Mouse (Mus musculus) embryonic facial prominence, embryonic 10.5 days (tissue): ENCODE measurements around the gene Wdr81. TPM values are rescaled to one million over a fixed set of nuclear protein-coding genes. Genes with fewer than 3 reads are reported as not detected.
A peak's percentile ranks its signal among the peaks of the same experiment; 100 is the strongest.

ENCODE experiments used
- DNase-seq: peaks from one replicate; pipeline ENCODE4 v3.0.0-alpha.2; 2017; ENCODE audit warnings: low spot score
- H3K27ac ChIP-seq: fragments of 300-500 bp; sonication (generic); replicated peaks from 2 replicates; pipeline ENCODE4 v1.5.1; 2016; ENCODE audit warnings: mild to moderate bottlenecking
- H3K27me3 ChIP-seq: fragments of 300-500 bp; sonication (generic); replicated peaks from 2 replicates; pipeline ENCODE4 v1.6.1; 2016; ENCODE audit warnings: low read depth, mild to moderate bottlenecking; ENCODE audit not compliant: poor library complexity, severe bottlenecking
- H3K36me3 ChIP-seq: fragments of 300-500 bp; sonication (generic); replicated peaks from 2 replicates; pipeline ENCODE4 v1.6.1; 2016; ENCODE audit warnings: mild to moderate bottlenecking, moderate library complexity
- H3K4me1 ChIP-seq: fragments of 300-500 bp; sonication (generic); 2 replicates; pipeline ENCODE4 v1.6.1; 2016
- H3K4me3 ChIP-seq: fragments of 300-500 bp; sonication (generic); 2 replicates; pipeline ENCODE4 v1.5.1; 2016; ENCODE audit warnings: mild to moderate bottlenecking, moderate library complexity
- H3K9me3 ChIP-seq: fragments of 300-500 bp; sonication (generic); 2 replicates; pipeline ENCODE4 v1.6.1; 2016; ENCODE audit warnings: mild to moderate bottlenecking
- WGBS: fragments of 180-500 bp; shearing (Covaris S2); methylation state at CpG from one replicate; pipeline ENCODE4 v1.1.7; 2016; 5-methylcytosine and 5-hydroxymethylcytosine counted together
- polyA plus RNA-seq: library from polyadenylated mRNA; unstranded; fragments of >200 nt; fragmentation: Nextera tagmentation; extraction: Ambion mirVana; gene quantifications from 2 replicates; pipeline ENCODE4 v1.2.1, GENCODE M21; 2016

Gene Wdr81
- polyA plus RNA-seq, 1 experiment from 2014 or later, result 6.0 TPM

GRCm38 (mm10) chr11:75467512-75468215, 13.1 kb upstream of the Wdr81 start:
- Histone ChIP-seq H3K27ac (peak overlapping the region; percentile 82), H3K4me1 (peaks cover 28% of the 10 kb centered on the region), H3K9me3 (no peaks in the 10 kb centered on the region), H3K36me3 (peaks cover 20% of the 10 kb centered on the region), H3K27me3 (no peaks in the 10 kb centered on the region), H3K4me3 (peak overlapping the region; percentile 61)
- peak; percentile 77 for DNase-seq
- WGBS, result 15% methylated on average over 19 of the region's 19 CpGs

- H3K27ac ChIP-seq, result no peak overlapping the region
- DNase-seq, result no peak
- no peaks in the 10 kb centered on the region for H3K9me3 ChIP-seq
- peak overlapping the region; percentile 61; the same call in 1 of the 2 replicates for H3K4me3 ChIP-seq
- 97% methylated on average over 4 of the region's 4 CpGs for WGBS
- peaks cover 20% of the 10 kb centered on the region for H3K36me3 ChIP-seq
- peaks cover 35% of the 10 kb centered on the region for H3K4me1 ChIP-seq
- H3K27me3 ChIP-seq, result no peaks in the 10 kb centered on the region
These were observed 12.4 kb upstream of the Wdr81 start for GRCm38 (mm10) chr11:75466731-75467505.

GRCm38 (mm10) chr11:75465051-75465450, 10.5 kb upstream of the Wdr81 start:
- Histone ChIP-seq H3K4me1 (peaks cover 43% of the 10 kb centered on the region), H3K36me3 (peaks cover 20% of the 10 kb centered on the region), H3K27me3 (no peaks in the 10 kb centered on the region), H3K4me3 (no peak overlapping the region), H3K27ac (no peak overlapping the region), H3K9me3 (no peaks in the 10 kb centered on the region)
- no peak for DNase-seq
- 85% methylated on average over 6 of the region's 6 CpGs for WGBS

DNA sequence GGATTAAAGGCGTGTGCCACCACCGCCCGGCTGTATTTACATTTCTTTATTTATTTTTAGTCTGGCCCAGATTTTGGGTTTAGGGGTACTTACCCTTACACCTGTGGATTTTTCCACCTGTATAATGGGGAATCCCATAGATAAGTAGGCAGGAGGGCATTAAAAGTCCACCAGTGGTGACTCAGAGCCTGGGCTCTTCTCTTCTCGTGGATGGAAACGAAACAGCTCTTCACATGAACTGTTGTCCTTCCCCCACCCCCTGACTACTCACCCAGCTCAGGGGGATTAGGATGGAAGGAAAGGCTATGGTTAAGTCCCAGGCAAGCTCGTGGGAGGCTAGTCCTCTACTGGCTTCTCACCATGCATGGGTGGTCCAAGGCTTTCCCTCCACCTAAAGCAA, 9.9 kb upstream of the Wdr81 start:
- H3K36me3 ChIP-seq, result peaks cover 20% of the 10 kb centered on the region
- H3K4me3 ChIP-seq, result no peak overlapping the region
- no peaks in the 10 kb centered on the region for H3K27me3 ChIP-seq
- H3K27ac ChIP-seq, result no peak overlapping the region
- H3K4me1 ChIP-seq, result peaks cover 50% of the 10 kb centered on the region
- DNase-seq, result no peak
- H3K9me3 ChIP-seq, result no peaks in the 10 kb centered on the region
- 85% methylated on average over 6 of the region's 6 CpGs for WGBS

GRCm38 (mm10) chr11:75463624-75464023, 9.1 kb upstream of the Wdr81 start:
- no peak for DNase-seq
- H3K4me3 ChIP-seq, result peak overlapping the region; percentile 76; the same call in 1 of the 2 replicates
- H3K27me3 ChIP-seq, result no peaks in the 10 kb centered on the region
- 66% methylated on average over 4 of the region's 4 CpGs for WGBS
- peaks cover 20% of the 10 kb centered on the region for H3K36me3 ChIP-seq
- H3K27ac ChIP-seq, result peak overlapping the region; percentile 75
- H3K9me3 ChIP-seq, result no peaks in the 10 kb centered on the region
- peaks cover 53% of the 10 kb centered on the region for H3K4me1 ChIP-seq

DNA sequence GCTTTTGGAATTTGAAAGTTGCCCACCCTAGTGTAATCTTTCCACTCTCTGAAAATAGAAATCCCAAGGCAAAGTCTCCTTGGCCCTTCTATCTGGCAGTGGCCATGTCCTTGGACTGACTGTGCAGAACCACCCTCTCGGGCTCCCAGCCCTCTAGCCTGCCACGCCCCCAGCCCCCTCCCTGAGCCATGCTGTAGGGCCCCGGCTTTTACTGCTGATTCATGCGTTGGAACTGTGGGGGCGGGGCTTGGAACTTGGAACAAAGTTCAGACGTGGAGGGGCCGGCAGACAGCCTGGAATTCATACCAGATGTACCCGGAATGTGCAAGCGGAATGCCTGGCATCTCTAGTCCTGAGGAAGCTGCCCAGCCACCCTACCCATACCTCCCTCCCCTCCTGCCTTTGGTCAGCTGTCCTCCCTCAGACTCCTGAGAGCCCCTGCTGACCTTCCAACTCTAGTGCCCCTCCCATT, 8.4 kb upstream of the Wdr81 start:
- Histone ChIP-seq H3K4me3 (peak overlapping the region; percentile 76), H3K27ac (peak overlapping the region; percentile 75), H3K27me3 (no peaks in the 10 kb centered on the region), H3K9me3 (no peaks in the 10 kb centered on the region), H3K36me3 (peaks cover 20% of the 10 kb centered on the region), H3K4me1 (peaks cover 45% of the 10 kb centered on the region)
- WGBS, result 1% methylated on average over 9 of the region's 9 CpGs
- peak; percentile 94 for DNase-seq

DNA sequence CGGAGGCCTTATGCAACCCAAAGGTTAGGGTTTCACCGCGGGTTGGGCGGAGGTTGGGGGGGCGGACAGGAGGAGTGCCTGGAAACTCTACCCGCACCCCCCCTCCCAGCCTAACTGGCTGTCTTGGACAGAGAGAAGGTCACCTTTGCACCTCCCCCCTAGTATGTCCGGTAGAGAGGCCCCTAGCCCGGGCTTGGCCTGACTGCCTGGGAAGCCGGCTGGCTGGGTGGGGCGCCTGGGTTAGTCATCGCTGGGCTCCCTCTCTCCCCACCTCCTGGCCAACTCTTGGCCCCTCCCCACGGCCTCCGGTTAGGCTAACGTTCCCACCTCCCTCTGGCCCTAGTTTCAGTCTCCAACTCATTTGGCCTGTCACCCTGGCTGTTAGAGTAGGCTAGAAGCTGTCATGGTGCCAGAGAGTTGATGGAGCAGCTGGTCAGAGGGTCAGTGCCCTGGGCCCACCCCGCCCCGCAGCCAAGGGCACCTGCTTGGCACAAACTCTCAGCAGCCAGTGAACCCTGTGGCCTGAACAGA, 7.8 kb upstream of the Wdr81 start:
- Histone ChIP-seq H3K36me3 (peaks cover 20% of the 10 kb centered on the region), H3K4me1 (peaks cover 40% of the 10 kb centered on the region), H3K9me3 (no peaks in the 10 kb centered on the region), H3K4me3 (peak overlapping the region; percentile 76), H3K27ac (peak overlapping the region; percentile 75), H3K27me3 (no peaks in the 10 kb centered on the region)
- WGBS, result 3% methylated on average over 16 of the region's 16 CpGs
- DNase-seq, result peak; percentile 54

DNA sequence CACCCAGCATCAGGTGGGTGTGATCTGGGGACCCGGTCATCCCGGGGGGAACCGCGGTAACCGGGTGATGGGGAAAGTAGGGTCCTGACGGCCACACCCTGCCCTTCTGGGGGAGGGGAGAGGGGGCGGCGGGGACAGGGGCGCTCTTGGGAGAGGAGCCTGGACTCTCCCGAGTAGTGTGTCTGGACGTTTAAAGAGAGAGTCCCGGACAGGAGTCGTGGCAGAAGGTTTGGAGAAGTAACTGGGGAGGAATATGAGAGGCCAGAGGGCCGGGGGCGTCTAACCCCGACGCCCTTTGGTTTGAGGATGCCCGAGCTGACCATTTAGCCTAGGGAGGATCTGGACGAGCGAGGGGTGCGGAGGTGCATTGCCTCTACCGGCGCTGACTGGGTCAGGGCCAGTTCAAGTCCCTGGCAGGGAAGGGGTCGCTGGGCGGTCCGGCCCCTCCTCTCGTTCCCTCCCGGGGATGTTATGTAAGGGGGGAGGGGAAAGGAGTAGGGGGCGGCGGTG, 7.3 kb upstream of the Wdr81 start:
- peak overlapping the region; percentile 76 for H3K4me3 ChIP-seq
- under 1% methylated on average over 30 of the region's 30 CpGs for WGBS
- H3K4me1 ChIP-seq, result peaks cover 38% of the 10 kb centered on the region
- no peak for DNase-seq
- no peaks in the 10 kb centered on the region for H3K27me3 ChIP-seq
- H3K36me3 ChIP-seq, result peaks cover 19% of the 10 kb centered on the region
- no peaks in the 10 kb centered on the region for H3K9me3 ChIP-seq
- peak overlapping the region; percentile 75 for H3K27ac ChIP-seq

DNA sequence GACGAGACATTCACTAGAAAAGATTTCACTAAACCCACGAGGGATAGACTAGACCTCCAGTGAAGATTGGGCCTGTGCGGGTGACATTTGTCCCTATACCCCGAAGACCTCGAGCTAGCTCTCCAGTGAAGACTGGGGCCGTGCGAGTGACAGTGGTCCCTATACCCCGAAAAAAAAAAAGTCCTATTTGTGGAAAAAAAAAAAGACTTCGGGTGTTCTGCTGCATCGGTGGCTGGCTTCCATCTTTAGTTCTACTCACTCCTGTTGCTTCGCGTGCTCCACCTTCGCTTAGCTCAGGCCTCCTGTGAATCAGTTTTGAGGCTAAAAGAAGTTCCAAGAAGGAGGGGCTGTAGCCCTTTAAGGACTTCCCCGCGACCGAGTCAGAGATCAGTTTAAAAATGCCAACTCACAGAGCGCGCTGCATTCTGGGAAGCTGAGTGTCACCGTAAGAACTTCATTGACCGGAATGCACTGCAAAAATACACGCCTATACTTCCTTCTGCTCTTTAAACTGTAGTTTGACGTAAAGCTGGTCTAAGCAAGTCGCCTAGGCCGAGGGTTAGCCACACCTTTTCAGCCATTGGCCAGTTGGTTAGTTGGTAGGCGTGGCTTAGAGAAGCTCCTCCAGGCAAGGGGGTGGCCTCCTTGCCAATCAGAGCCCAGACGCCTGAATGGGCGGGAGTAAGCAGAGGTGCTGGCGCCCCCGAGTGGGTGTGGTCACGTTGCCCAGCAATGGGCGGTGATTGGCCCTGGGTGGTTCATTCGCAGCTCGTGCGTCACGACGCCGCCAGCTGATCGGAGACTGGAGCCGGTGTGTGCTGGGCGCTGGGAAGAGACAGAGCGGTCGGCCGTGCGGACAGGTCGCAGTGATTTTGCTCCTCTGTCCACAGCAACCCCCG, 6.6 kb upstream of the Wdr81 start, which contains the start of gene Tlcd2:
TSS of gene Tlcd2 (plus strand) at position 872 of the 899 bp plus-strand sequence.
- peak within 1 kb of the TSS; percentile 84 for H3K27ac ChIP-seq
- H3K27me3 ChIP-seq, result no peaks in the 10 kb centered on the region
- WGBS, result under 1% methylated on average over 46 of the region's 46 CpGs
- peaks cover 38% of the 10 kb centered on the region for H3K4me1 ChIP-seq
- peaks cover 16% of the 10 kb centered on the region for H3K36me3 ChIP-seq
- DNase-seq, result peak; percentile 100
- peak within 1 kb of the TSS; percentile 76 for H3K4me3 ChIP-seq
- no peaks in the 10 kb centered on the region for H3K9me3 ChIP-seq

DNA sequence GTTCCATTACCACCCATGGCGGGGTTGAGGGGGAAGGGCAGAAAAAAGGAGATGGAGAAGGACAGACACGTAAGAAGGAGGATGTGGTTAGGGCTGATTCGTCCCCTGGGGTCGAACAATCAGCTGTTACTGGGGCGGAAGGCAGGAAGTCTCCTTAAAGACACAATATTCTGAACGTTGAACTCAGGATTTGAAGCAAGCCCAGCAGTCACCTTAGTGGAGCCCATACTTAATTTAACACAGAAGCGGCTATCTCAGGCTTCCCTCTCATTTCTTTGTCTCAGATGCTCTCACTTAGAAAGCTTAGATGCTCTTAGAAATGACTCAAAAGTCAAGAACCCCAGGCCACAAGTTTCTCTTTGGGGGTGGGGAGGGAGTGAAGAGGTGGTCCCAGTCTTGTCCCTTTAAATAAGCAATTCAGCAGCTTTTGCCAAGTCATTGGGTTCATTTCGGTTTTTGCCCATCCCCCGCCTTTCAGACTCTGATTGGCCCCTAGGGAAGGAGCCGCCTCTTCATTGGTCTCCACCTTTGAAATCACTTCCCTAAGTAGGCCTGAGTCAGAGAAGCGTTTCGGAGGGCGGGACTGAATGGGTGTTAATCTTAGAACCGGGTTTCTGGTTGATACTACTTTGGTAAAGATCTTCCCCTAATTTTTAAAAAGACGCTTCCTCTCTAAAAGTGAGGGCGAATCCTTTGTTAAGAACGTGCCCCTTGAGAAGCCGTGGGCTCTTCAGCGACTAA, 5.8 kb upstream of the Wdr81 start:
- H3K4me1 ChIP-seq, result peaks cover 38% of the 10 kb centered on the region
- 2% methylated on average over 19 of the region's 19 CpGs for WGBS
- H3K27me3 ChIP-seq, result no peaks in the 10 kb centered on the region
- no peaks in the 10 kb centered on the region for H3K9me3 ChIP-seq
- peak overlapping the region; percentile 76 for H3K4me3 ChIP-seq
- H3K36me3 ChIP-seq, result peaks cover 9% of the 10 kb centered on the region
- peak; percentile 89 for DNase-seq
- H3K27ac ChIP-seq, result peak overlapping the region; percentile 84

- 20% methylated on average over 5 of the region's 5 CpGs for WGBS
- no peak for DNase-seq
- H3K27ac ChIP-seq, result peak overlapping the region; percentile 84
- H3K9me3 ChIP-seq, result no peaks in the 10 kb centered on the region
- peaks cover 4% of the 10 kb centered on the region for H3K36me3 ChIP-seq
- H3K27me3 ChIP-seq, result no peaks in the 10 kb centered on the region
- H3K4me3 ChIP-seq, result peak overlapping the region; percentile 76
- peaks cover 44% of the 10 kb centered on the region for H3K4me1 ChIP-seq
These were observed 5.2 kb upstream of the Wdr81 start for GRCm38 (mm10) chr11:75459751-75460102.
